Mouse (Mus musculus): ENCODE measurements at regions not wholly inside any gene's neighbourhood (a gene's known extent, or its start where the extent isn't known, plus 50 kb on each side); places are given as distances from the start of the nearest gene placed in this dataset.

GRCm38 (mm10) chr7:72362690-72363089 is 56.3 kb upstream of the Mctp2 start:
- DNase-seq = peak; percentile 17 to 18

GRCm38 (mm10) chr7:72391323-72391722 is 84.9 kb upstream of the Mctp2 start:
- DNase-seq = no peak

DNA sequence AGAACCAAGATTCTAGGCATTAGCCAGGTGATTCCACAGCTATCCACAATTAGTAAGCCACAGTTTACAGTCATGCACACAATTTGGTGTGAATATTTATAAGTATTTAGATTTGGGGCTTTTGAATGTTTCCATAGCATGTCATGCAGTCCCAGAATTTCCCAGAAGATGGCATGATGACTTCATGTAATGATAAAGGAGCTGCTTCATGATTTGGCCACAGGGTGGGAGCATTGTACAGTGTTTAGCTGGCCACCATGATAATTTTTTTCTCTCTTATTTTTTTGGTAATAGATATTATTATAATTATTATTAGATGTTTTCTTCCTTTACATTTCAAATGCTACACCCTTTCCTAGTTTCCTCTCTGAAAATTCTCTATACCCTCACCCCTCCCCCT is 93.6 kb upstream of the Mctp2 start:
- no peak for DNase-seq

GRCm38 (mm10) chr7:72406131-72406530 is 99.7 kb upstream of the Mctp2 start:
- no peak for DNase-seq

DNA sequence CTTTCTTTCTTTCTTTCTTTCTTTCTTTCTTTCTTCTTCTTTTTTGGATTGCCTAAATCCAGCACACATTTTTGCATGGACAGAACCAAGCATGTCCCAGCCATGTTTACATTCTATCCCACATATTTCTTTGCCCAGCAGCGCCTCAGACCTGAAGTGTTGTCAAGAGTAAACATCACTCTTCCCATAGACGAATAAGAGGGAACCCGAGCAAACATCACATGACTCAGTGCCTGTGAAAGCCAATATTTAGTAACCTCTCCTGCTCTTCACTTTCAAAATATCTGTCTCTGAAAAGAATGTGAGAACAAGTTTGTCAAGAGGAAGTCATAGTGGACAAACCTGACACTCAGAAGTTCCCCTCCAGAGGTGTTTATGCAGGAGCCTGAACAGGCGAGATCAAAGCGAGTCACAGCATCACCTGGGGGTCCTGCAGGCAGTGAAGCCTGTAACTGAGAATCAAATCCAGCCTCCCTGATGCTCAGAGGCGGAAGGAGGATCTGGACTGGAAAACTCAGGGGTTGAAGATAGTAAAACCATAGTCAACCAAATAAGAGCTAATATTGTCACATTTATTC is 102.1 kb upstream of the Mctp2 start:
- DNase-seq = no peak

DNA sequence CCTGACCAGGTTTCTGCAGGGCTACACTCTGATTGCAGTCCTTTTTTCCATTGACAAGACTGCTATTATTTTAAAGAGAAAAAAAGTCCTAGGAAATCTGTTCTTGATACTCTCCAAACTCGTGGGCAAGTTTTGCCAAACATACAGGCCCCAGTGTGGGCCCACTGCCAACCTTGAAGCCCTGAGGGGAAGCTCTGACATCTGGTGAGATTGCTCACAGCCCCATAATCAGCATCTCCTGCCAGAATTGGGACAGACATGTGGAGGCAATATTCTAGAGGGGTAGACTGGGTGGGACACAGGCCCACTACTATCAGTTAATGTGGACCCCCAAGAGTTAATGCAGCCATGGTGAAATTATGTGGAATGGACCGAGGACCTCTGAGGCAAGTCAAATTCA is 132.1 kb upstream of the Mctp2 start:
- DNase-seq = no peak

DNA sequence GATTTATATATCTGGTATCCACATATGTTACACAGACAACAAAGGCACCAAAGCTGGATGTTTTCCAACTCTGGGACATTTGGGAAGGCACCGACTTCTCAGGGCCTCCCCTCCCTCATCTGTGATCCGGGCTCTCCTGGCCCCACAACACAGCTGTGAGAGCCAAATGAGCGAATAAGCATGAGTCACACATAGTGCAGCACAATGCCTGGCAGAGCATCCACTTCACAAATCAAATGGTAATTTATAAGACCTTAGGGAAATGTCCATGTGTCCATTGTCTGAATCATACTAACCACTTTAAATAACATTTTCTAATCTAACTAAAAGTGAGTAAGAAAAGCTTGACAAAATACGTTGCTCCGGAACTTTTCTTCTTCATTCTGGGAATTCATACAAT is 135.6 kb upstream of the Mctp2 start:
- no peak for DNase-seq

DNA sequence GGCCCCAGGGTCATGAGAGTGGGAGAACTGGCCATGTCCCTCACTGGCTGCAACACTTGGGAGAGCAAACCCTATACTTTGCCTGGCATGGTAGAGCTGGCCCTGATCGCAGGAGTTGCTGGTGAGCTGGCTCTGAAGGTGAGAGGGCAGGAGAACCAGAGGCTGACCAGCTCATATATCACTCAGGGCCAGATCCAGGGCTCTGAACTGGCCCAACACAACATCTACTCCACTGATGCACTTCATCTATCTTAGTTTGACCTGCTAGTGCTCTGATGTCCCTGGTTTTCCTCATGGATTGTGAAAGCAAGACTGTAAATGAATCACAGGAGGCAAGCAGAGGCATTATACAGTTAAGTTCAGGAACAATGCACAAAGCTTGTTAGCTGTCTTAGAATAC is 137.6 kb upstream of the Mctp2 start:
- DNase-seq = no peak

DNA sequence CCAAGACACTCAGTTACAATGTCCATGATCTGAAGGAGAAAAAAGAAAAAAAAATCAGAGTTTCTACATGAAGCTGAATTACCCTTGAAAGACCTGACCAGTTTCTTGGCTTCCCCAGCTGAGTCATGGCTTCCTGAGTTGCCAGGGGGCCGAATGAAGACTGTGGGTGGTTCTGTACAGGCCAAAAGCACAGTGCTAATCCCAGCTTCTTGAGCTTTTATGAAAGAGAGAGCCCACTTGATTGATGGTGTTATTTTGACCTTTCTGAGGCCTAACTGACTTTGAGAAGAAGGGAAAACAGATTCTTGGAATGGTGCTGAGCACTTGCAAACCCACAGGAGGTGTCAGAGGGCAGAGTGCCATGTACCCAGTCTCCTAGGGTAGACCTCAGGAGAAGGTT is 138.4 kb upstream of the Mctp2 start:
- DNase-seq = no peak

GRCm38 (mm10) chr7:72446911-72447310 is 140.5 kb upstream of the Mctp2 start:
- DNase-seq = no peak

- no peak for DNase-seq
These were observed 156.6 kb upstream of the Mctp2 start for GRCm38 (mm10) chr7:72462978-72463377.

DNA sequence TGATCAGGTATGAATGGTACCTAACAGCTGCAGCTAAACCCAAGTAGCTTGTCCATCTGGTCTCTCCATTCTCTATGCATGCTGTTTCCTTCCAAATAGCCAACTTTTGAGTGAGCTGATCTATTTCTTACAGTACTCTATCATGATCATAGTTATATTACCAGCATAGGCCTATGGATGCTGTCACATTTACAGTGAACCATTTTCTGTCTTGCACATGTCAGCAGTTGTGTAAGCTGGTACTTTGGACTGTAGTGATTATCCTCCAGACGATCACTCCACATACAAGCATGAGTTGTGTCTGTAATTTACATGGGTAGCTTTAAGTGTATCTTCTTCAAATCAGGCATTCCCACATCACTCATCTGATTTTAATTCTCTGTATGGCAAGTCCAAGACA is 158.2 kb upstream of the Mctp2 start:
- no peak for DNase-seq

GRCm38 (mm10) chr7:72469691-72470090 is 163.3 kb upstream of the Mctp2 start:
- no peak for DNase-seq

DNA sequence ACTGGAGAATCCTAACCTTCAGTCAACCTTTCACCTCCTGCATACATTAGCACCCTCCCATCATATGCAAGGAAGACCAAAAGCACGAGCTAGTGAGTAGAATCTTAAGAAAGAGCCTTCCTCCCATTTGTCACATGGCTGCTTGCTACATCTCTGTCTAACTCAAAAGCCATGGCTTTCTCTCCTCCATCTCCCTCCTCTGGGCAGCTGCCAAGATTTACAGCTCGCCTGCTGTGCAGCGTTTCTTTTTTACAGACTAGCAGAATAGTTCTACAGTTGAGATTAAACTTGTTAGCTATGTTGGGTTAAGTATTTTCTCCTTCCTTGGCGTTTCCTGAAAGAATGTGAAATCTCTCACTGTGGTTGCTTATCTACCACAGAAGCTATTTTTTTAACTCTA is 168.3 kb upstream of the Mctp2 start:
- no peak for DNase-seq

GRCm38 (mm10) chr7:72478936-72479335 is 172.5 kb upstream of the Mctp2 start:
- DNase-seq = no peak

GRCm38 (mm10) chr7:72481275-72481674 is 174.9 kb upstream of the Mctp2 start:
- no peak for DNase-seq

DNA sequence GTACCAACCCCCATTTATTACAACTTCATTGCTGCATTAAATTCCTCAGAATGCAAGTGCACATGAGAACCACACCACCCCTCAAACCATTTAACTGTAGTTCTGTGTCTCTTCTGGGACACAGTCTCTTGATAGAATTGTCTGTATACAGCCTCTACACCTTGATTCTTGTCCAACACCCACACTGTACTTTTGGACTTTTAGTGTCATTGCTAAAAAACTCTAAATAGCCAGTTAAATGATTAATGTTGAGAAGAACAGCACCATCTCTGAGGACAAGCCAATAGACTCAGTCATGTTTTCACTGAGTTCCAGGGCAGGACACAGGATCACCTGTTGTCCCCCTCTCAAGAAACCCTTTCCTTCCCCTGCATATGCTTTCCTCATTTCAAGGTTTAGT is 183.8 kb upstream of the Mctp2 start:
- no peak for DNase-seq

DNA sequence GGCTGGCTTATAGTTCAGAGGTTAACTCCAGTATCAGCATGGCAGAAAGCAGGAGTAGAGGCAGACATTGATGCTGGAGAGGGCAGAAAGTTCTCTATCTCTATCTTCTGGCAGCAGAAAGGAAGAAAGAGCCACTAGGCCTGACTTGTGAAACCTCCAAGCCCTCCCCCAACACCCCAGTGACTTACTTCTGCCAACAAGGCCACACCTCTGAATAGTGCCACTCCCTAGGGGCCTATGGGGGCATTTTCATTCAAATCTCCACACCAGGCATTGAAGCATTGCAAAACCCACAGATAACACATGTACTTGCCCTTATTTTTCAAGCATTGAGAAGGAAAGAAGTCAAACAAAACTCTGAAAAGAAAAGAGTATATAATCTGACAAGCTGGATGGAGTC is 186.9 kb upstream of the Mctp2 start:
- no peak for DNase-seq

DNA sequence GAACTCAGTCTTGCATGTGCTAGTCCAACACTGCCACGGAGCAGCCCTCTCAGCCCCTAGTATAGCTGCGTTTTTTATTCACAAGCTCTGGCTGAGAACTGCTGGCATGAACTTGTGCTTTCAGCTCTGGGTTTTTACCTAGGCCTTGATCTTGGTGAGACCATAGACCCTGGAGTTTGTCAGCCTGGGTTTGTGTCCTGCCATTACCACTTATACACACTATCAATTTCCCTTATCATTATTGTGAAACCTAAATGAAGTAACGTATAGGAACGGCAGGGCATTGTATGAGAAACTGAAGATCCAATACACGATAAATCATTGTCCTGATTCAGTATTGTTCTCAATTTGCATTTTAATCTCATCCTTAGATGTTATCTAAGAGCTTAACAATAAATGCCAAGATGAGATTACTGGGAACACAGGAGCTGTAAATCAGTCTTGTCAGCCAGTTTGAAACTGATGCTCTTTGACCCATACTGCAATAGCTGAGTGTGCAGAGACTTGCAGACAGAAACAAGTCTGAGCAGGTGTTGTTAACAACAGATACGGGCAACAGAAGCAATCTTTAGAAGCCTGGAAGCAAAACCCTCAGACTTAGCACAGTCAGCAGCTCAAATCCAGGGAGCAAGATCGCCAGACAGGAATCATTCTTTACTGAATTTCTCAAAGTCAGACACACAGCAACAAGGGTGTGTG is 190.7 kb upstream of the Mctp2 start:
- no peak for DNase-seq

DNA sequence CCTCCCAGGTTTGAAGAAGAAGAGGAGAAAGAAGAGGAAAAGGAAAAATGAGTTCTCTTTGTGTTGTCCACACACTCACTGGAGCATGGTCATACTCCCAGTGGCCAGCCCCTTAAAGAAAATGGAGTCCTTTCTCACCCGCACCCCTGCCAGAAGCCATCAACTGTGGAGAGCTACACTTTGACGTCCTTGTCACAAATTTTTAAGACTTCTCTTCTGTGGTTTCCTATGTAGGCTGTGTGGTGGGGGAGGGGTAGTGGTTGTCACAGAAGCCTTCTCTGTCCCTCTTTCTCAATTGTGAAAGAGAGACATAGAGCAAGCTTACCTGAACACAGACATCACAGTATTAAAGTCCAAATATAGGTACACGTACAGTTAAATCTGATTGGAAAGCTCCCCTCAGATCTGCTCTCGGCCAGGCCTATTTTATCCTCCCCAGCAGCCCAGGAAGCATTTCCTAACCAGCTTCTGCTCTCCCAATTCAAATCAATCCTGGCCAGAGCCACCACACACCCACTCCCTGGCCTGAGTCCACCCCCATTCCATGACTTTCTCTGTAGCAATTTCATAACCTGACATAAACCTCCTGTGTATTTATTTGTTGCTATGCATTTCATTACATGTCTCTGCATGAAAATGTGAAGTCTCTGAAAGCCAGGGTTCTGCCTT is 192.3 kb upstream of the Mctp2 start:
- DNase-seq = no peak

GRCm38 (mm10) chr7:72499788-72500187 is 193.4 kb upstream of the Mctp2 start:
- DNase-seq = no peak

GRCm38 (mm10) chr7:72500190-72500589 is 193.8 kb upstream of the Mctp2 start:
- no peak for DNase-seq

GRCm38 (mm10) chr7:72500996-72501395 is 194.6 kb upstream of the Mctp2 start:
- no peak for DNase-seq

DNA sequence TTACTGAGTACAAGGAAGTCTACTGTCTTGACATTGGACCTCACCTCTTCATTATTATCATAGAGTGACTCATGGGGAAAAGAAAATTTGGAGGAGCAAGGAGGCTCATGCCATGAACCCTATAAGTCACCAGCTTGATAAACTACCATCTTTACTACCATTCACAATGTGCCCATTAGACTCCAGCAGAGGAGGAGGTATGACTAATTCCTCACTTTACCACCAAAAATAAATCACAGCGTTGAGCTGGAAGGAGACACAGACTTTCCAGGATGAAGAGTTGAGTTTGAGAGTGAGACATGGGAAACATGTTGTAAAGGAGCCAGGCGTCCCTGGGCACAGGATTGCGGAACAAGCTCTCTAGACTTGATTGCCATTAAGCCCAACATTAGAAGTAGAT is 195.0 kb upstream of the Mctp2 start:
- DNase-seq = no peak

DNA sequence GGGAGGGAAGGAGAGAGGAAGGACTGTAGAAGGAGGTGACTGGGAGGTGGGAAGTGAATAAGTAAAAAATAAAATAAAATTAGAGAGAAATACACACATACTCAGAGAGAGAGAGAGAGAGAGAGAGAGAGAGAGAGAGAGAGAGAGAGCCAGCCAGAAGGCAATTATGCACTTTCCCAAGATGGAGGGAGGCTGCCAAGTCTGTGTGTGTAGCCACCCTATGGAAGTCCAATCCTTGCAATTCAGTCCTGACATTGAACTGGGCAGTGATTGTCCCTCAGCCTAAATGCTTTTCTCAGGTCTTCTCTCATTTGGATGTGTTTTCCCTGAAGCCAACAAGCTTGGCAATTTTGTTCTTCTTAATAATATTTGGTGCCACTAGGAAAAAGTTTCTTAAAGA is 197.3 kb upstream of the Mctp2 start:
- DNase-seq = no peak

All from thymus, adult 18-20 months (tissue).